Mouse (Mus musculus) limb, embryonic 14.5 days (tissue): Measurements from ENCODE around the gene Ska3. TPM values are rescaled to one million over a fixed set of nuclear protein-coding genes. Genes with fewer than 3 reads are reported as not detected.

Experiments used
- ATAC-seq: fragments of 200-750 bp; cut with Nextera tagmentation; 2 replicates; pipeline ENCODE4 v1.8.0; 2017; ENCODE audit warnings: low read depth, moderate number of reproducible peaks, moderate TSS enrichment; ENCODE audit not compliant: low FRiP score
- DNase-seq: peaks from one replicate; pipeline ENCODE4 v3.0.0-alpha.2; 2015; ENCODE audit warnings: low spot score
- H3K27ac ChIP-seq: fragments of 300-500 bp; sonication (generic); replicated peaks from 2 replicates; pipeline ENCODE4 v1.5.1; 2014; ENCODE audit warnings: low read depth, mild to moderate bottlenecking, low read length, moderate library complexity, mixed read lengths
- H3K27me3 ChIP-seq: fragments of 300-500 bp; sonication (generic); 2 replicates; pipeline ENCODE4 v1.6.1; 2014; ENCODE audit warnings: low read length, mixed read lengths; ENCODE audit not compliant: control insufficient read depth, insufficient read depth
- H3K36me3 ChIP-seq: fragments of 300-500 bp; sonication (generic); 2 replicates; pipeline ENCODE4 v1.6.1; 2014; ENCODE audit warnings: mild to moderate bottlenecking, low read length, moderate library complexity, mixed read lengths; ENCODE audit not compliant: control insufficient read depth, insufficient read depth
- H3K4me1 ChIP-seq: fragments of 300-500 bp; sonication (generic); 2 replicates; pipeline ENCODE4 v1.6.1; 2014; ENCODE audit warnings: antibody characterized with exemption, low read length, mixed read lengths; ENCODE audit not compliant: control insufficient read depth, insufficient read depth
- H3K4me2 ChIP-seq: fragments of 300-500 bp; sonication (generic); replicated peaks from 2 replicates; pipeline ENCODE4 v1.6.1; 2014; ENCODE audit warnings: low read depth, mild to moderate bottlenecking, low read length, moderate library complexity; ENCODE audit not compliant: severe bottlenecking
- H3K4me3 ChIP-seq: fragments of 300-500 bp; sonication (generic); replicated peaks from 2 replicates; pipeline ENCODE4 v1.5.1; 2014; ENCODE audit warnings: low read length
- H3K9ac ChIP-seq: fragments of 300-500 bp; sonication (generic); 2 replicates; pipeline ENCODE4 v1.6.1; 2014; ENCODE audit warnings: mild to moderate bottlenecking, low read depth, low read length, moderate library complexity; ENCODE audit not compliant: severe bottlenecking
- H3K9me3 ChIP-seq: fragments of 300-500 bp; sonication (generic); 2 replicates; pipeline ENCODE4 v1.6.1; 2016; ENCODE audit warnings: low read length; ENCODE audit not compliant: control insufficient read depth
- POLR2A ChIP-seq: fragments of 200-500 bp; IDR thresholded peaks from 2 replicates; pipeline ENCODE4 v1.8.0; 2012; ENCODE audit warnings: inconsistent platforms, mild to moderate bottlenecking, moderate library complexity, borderline replicate concordance; ENCODE audit not compliant: insufficient read depth, insufficient read length; ENCODE audit errors: extremely low read depth
- WGBS: fragments of 180-500 bp; shearing (Covaris S2); extraction: QIAGEN DNeasy Blood & Tissue Kit; methylation state at CpG from one replicate; pipeline ENCODE4 v1.1.7; 2014; 5-methylcytosine and 5-hydroxymethylcytosine counted together
- polyA plus RNA-seq, 2 experiments: library from polyadenylated mRNA; depleted of rRNA in 1 of 2; stranded (reverse) in 1 of 2; unstranded in 1 of 2; fragments of >200 nt; fragmentation: Nextera tagmentation in 1 of 2; extraction: Ambion mirVana in 1 of 2; gene quantifications; 2 replicates each; pipeline versions ENCODE4 v1.2.1 to v1.2.3; 2012 to 2014

Gene Ska3
- polyA plus RNA-seq (2012; rRNA removed) (13.7 and 16.1 TPM in 2 replicates), polyA plus RNA-seq (2014; fragmentation: Nextera tagmentation; extraction: Ambion mirVana) (18.0 and 22.7 TPM in 2 replicates)

GRCm38 (mm10) chr14:57825788-57826751 lies at the start of gene Ska3, which contains the start of gene Mrpl57:
Ska3 (minus strand) TSS chr14:57826185.
Mrpl57 (plus strand) TSS chr14:57826234.
- no peaks in the 10 kb centered on the region for H3K27me3 ChIP-seq
- ATAC-seq: peak; percentile 94
- peaks cover 22% of the 10 kb centered on the region for H3K36me3 ChIP-seq
- WGBS: under 1% methylated on average over 85 of the region's 96 CpGs
- H3K4me2 ChIP-seq: peak within 1 kb of the TSS; percentile 76
- H3K27ac ChIP-seq: peak within 1 kb of the TSS; percentile 90
- H3K9ac ChIP-seq: peak within 1 kb of the TSS; percentile 91
- TF ChIP-seq POLR2A: peak; percentile 93; the same call in 1 of the 2 replicates
- H3K4me3 ChIP-seq: peak within 1 kb of the TSS; percentile 82
- H3K4me1 ChIP-seq: peaks cover 16% of the 10 kb centered on the region
- DNase-seq: peak; percentile 94
- no peaks in the 10 kb centered on the region for H3K9me3 ChIP-seq

GRCm38 (mm10) chr14:57866676-57867276 lies 40.8 kb upstream of the Ska3 start:
- ATAC-seq (no peak), DNase-seq (no peak)
- no peaks in the 10 kb centered on the region for H3K9me3 ChIP-seq
- no peak for TF ChIP-seq POLR2A
- H3K36me3 ChIP-seq: peaks cover 67% of the 10 kb centered on the region
- no peaks in the 10 kb centered on the region for H3K4me1 ChIP-seq
- no peaks in the 10 kb centered on the region for H3K27me3 ChIP-seq
- H3K4me2 ChIP-seq: no peak overlapping the region
- H3K9ac ChIP-seq: no peak overlapping the region
- 91% methylated on average over 3 of the region's 3 CpGs for WGBS
- no peak overlapping the region for H3K27ac ChIP-seq
- no peak overlapping the region for H3K4me3 ChIP-seq

DNA sequence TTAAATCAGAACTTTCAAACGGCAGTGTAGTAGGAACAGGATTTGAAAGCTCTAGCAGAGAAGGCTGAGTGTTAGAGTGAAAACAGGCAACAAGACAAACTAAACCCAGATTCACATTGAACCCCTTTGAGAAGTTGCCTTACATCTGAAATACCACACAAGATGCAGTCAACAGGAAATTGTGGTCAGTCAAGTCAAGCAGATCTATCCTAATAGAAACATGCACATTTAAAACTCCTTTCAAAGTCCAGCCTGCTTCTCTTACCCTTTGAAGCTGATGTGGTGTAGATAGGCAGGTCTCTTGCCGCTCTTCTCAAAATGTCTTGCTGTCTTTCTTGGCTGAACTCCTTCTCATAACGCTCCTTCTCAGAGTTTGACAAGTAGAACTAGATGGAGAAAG lies 39.3 kb upstream of the Ska3 start:
- H3K4me2 ChIP-seq: no peak overlapping the region
- H3K4me1 ChIP-seq: no peaks in the 10 kb centered on the region
- ATAC-seq (no peak), DNase-seq (no peak)
- H3K27ac ChIP-seq: no peak overlapping the region
- no peak overlapping the region for H3K4me3 ChIP-seq
- TF ChIP-seq POLR2A: no peak
- H3K9me3 ChIP-seq: no peaks in the 10 kb centered on the region
- WGBS: 89% methylated on average over 3 of the region's 3 CpGs
- H3K9ac ChIP-seq: no peak overlapping the region
- peaks cover 76% of the 10 kb centered on the region for H3K36me3 ChIP-seq
- no peaks in the 10 kb centered on the region for H3K27me3 ChIP-seq

GRCm38 (mm10) chr14:57863129-57863528 lies 37.1 kb upstream of the Ska3 start:
- no peak for DNase-seq
- no peak overlapping the region for H3K27ac ChIP-seq
- H3K9me3 ChIP-seq: no peaks in the 10 kb centered on the region
- TF ChIP-seq POLR2A: no peak
- H3K4me1 ChIP-seq: no peaks in the 10 kb centered on the region
- no peak overlapping the region for H3K4me3 ChIP-seq
- 73% methylated on average over 2 of the region's 2 CpGs for WGBS
- peaks cover 68% of the 10 kb centered on the region for H3K36me3 ChIP-seq
- H3K27me3 ChIP-seq: no peaks in the 10 kb centered on the region
- H3K4me2 ChIP-seq: no peak overlapping the region
- H3K9ac ChIP-seq: no peak overlapping the region
- ATAC-seq: no peak

DNA sequence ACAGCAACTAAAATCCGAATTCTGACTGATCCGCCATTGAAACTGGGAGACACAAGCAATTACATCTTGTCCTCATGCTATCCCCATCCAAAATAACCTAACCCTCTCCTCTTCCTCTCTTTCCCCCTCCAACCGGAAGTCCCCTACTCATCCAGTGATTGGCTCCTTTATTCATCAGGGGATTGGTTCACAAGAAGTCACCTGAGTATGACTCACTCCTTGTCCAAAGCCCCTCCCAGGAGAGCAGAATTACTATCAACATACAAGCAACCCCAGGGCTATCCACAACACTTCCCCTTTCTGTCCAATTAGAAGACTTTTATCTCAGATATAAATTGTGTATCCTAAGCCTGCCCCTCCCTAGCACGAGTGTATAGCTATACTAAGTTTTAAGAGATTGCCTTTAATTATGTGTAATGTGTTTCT lies 36.0 kb upstream of the Ska3 start:
- Histone ChIP-seq H3K27ac (no peak overlapping the region), H3K4me2 (no peak overlapping the region), H3K4me1 (no peaks in the 10 kb centered on the region), H3K4me3 (no peak overlapping the region), H3K36me3 (peaks cover 69% of the 10 kb centered on the region), H3K9ac (no peak overlapping the region), H3K9me3 (no peaks in the 10 kb centered on the region), H3K27me3 (no peaks in the 10 kb centered on the region)
- WGBS: 85% methylated on average over 4 of the region's 4 CpGs
- TF ChIP-seq POLR2A: no peak
- DNase-seq (no peak), ATAC-seq (no peak)
